Mouse (Mus musculus) ES-CJ7 (cell line): ENCODE data around the gene Ttc28.

Experiments used
- DNase-seq: peaks from one replicate; pipeline ENCODE4 v3.0.0; 2011; ENCODE audit warnings: low read depth, low spot score

The Ttc28 gene

GRCm38 (mm10) chr5:111267100-111267499 lies 387.5 kb downstream of the Ttc28 start:
- DNase-seq: no peak

GRCm38 (mm10) chr5:111268852-111269251 lies 389.2 kb downstream of the Ttc28 start:
- DNase-seq: no peak

GRCm38 (mm10) chr5:111269613-111270205 lies 390.1 kb downstream of the Ttc28 start:
- DNase-seq: peak; percentile 57

- no peak for DNase-seq
These were observed 390.8 kb downstream of the Ttc28 start for GRCm38 (mm10) chr5:111270246-111271002.

GRCm38 (mm10) chr5:111273589-111273988 lies 394.0 kb downstream of the Ttc28 start:
- peak; percentile 38 for DNase-seq

GRCm38 (mm10) chr5:111274948-111275347 lies 395.3 kb downstream of the Ttc28 start:
- DNase-seq: no peak

- DNase-seq: no peak
These were observed 405.0 kb downstream of the Ttc28 start for GRCm38 (mm10) chr5:111284420-111285175.

GRCm38 (mm10) chr5:111287571-111287970 lies 408.0 kb downstream of the Ttc28 start:
- DNase-seq: peak; percentile 70

- no peak for DNase-seq
These were observed 408.9 kb downstream of the Ttc28 start for GRCm38 (mm10) chr5:111288486-111288885.

- DNase-seq: no peak
These were observed 410.5 kb downstream of the Ttc28 start for GRCm38 (mm10) chr5:111290071-111290470.

GRCm38 (mm10) chr5:111291639-111292038 lies 412.0 kb downstream of the Ttc28 start:
- no peak for DNase-seq

GRCm38 (mm10) chr5:111297801-111298200 lies 418.2 kb downstream of the Ttc28 start:
- no peak for DNase-seq

- DNase-seq: no peak
These were observed 419.1 kb downstream of the Ttc28 start for GRCm38 (mm10) chr5:111298706-111299105.

- no peak for DNase-seq
These were observed 421.2 kb downstream of the Ttc28 start for GRCm38 (mm10) chr5:111300776-111301175.

- DNase-seq: no peak
These were observed 422.1 kb downstream of the Ttc28 start for GRCm38 (mm10) chr5:111301736-111302135.

- DNase-seq: no peak
These were observed 425.1 kb downstream of the Ttc28 start for GRCm38 (mm10) chr5:111304730-111305129.

GRCm38 (mm10) chr5:111310185-111310584 lies 430.6 kb downstream of the Ttc28 start:
- no peak for DNase-seq

GRCm38 (mm10) chr5:111313833-111314232 lies 434.2 kb downstream of the Ttc28 start:
- no peak for DNase-seq

- no peak for DNase-seq
These were observed 435.5 kb downstream of the Ttc28 start for GRCm38 (mm10) chr5:111315061-111315460.

- DNase-seq: no peak
These were observed 437.9 kb downstream of the Ttc28 start for GRCm38 (mm10) chr5:111317526-111317925.

- DNase-seq: no peak
These were observed 439.3 kb downstream of the Ttc28 start for GRCm38 (mm10) chr5:111318946-111319345.

GRCm38 (mm10) chr5:111325813-111326212 lies 446.2 kb downstream of the Ttc28 start:
- DNase-seq: peak; percentile 34
